Mouse (Mus musculus) stomach, embryonic 14.5 days (tissue): ENCODE results near the gene Nadk. TPM values are rescaled to one million over a fixed set of nuclear protein-coding genes. Genes with fewer than 3 reads are reported as not detected.

Experiments used
- ATAC-seq: fragments of 200-750 bp; cut with Nextera tagmentation; 2 replicates; pipeline ENCODE4 v1.8.0; 2017; ENCODE audit warnings: low read depth, moderate TSS enrichment; ENCODE audit not compliant: insufficient number of reproducible peaks, insufficient read depth, low FRiP score
- H3K27ac ChIP-seq: fragments of 300-500 bp; sonication (generic); 2 replicates; pipeline ENCODE4 v1.5.1; 2014; ENCODE audit warnings: mild to moderate bottlenecking, low read length, moderate library complexity, mixed read lengths
- H3K27me3 ChIP-seq: fragments of 300-500 bp; sonication (generic); 2 replicates; pipeline ENCODE4 v1.6.1; 2014; ENCODE audit warnings: low read length, control low read depth, mixed read lengths; ENCODE audit not compliant: control insufficient read depth, insufficient read depth
- H3K36me3 ChIP-seq: fragments of 300-500 bp; sonication (generic); 2 replicates; pipeline ENCODE4 v1.6.1; 2014; ENCODE audit warnings: mild to moderate bottlenecking, control low read depth, low read length, moderate library complexity, mixed read lengths; ENCODE audit not compliant: control insufficient read depth, insufficient read depth
- H3K4me1 ChIP-seq: fragments of 300-500 bp; sonication (generic); 2 replicates; pipeline ENCODE4 v1.6.1; 2014; ENCODE audit warnings: low read length, control low read depth, mixed read lengths; ENCODE audit not compliant: control insufficient read depth, insufficient read depth
- H3K4me2 ChIP-seq: fragments of 300-500 bp; sonication (generic); replicated peaks from 2 replicates; pipeline ENCODE4 v1.6.1; 2014; ENCODE audit warnings: low read depth, low read length, control low read depth
- H3K4me3 ChIP-seq: fragments of 300-500 bp; sonication (generic); 2 replicates; pipeline ENCODE4 v1.5.1; 2014; ENCODE audit warnings: low read depth, low read length, control low read depth
- H3K9ac ChIP-seq: fragments of 300-500 bp; sonication (generic); replicated peaks from 2 replicates; pipeline ENCODE4 v1.6.1; 2014; ENCODE audit warnings: low read depth, mild to moderate bottlenecking, control low read depth, low read length, moderate library complexity, mixed read lengths
- H3K9me3 ChIP-seq: fragments of 300-500 bp; sonication (generic); 2 replicates; pipeline ENCODE4 v1.6.1; 2016; ENCODE audit warnings: low read depth, low read length, control low read depth; ENCODE audit not compliant: control insufficient read depth
- WGBS: fragments of 180-500 bp; shearing (Covaris S2); extraction: QIAGEN DNeasy Blood & Tissue Kit; methylation state at CpG from one replicate; pipeline ENCODE4 v1.1.7; 2014; 5-methylcytosine and 5-hydroxymethylcytosine counted together
- polyA plus RNA-seq: library from polyadenylated mRNA; unstranded; fragments of >200 nt; fragmentation: Nextera tagmentation; extraction: Ambion mirVana; gene quantifications from 2 replicates; pipeline ENCODE4 v1.2.1, GENCODE M21; 2014

Gene Nadk
- 78.4 and 83.8 TPM in 2 replicates for polyA plus RNA-seq

DNA sequence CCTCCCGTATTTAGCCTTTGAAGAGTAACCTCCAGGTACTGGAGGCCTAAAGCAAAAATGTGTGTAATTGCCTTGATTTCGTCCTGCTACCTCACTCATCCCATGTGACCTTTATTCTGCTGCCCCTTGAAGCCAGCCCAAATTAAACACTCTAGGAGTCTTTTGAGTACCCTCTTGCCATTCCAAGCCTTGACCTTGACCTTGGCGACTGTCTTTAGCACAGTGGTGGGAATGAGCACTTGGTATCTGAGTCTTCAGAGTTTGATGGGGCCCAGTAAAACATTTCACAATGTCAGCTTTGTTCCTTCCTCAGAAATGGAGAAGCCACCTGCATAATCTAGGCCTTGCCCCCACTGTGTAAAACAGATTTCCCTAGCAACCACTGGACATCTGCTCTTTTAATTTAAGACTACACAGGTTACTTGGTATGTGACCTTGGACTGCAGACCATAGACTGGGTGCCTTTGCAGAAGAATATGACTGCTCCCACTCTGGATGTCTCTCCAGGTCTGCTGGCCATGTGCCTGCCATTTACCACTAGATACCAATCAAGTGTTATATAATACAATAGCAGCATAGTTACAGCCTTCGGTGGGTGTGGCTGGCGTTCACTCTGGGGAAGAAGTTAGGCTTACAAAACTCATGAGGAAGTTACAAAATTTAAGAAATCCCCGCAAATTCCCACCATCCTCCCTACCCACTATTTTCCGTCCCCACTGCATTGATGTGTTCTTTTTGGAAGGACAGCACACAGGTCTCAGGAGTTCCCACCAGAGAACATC, at the start of gene Nadk:
Nadk (plus strand) TSS at position 718 of the 782 bp plus-strand sequence.
- no peaks in the 10 kb centered on the region for H3K9me3 ChIP-seq
- H3K27ac ChIP-seq, result peak within 1 kb of the TSS; percentile 84
- 0 out of 2 replicates have a peak within 1 kb of the TSS, but pooled peaks have one; percentile 11 for H3K9ac ChIP-seq
- peak within 1 kb of the TSS; percentile 47 for H3K4me2 ChIP-seq
- peaks cover 37% of the 10 kb centered on the region for H3K4me1 ChIP-seq
- no peaks in the 10 kb centered on the region for H3K27me3 ChIP-seq
- peaks cover 36% of the 10 kb centered on the region for H3K36me3 ChIP-seq
- peak within 1 kb of the TSS; percentile 54 for H3K4me3 ChIP-seq
- ATAC-seq, result no peak
- 67% methylated on average over 7 of the region's 7 CpGs for WGBS

DNA sequence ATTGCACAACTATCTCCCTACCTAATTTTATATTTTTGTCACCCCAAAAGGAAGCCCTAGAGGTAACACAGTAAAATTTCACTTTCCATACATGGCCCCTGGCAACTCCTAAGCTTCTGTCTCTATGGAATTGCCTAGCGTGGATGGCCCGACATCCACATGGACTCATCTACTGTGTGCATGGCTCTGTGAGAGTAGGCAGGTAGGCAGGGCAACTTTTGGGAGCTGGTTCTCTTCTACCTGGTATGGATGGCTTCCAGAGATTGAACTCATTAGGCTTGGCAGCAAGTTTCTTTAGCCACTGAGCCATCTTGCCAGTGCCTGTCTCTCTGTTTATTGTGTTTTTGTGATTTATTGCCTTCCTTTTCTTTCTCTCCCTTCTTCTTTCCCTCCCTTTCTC, 47.4 kb upstream of the Nadk start:
- Histone ChIP-seq H3K27me3 (no peaks in the 10 kb centered on the region), H3K27ac (no peak overlapping the region), H3K9me3 (no peaks in the 10 kb centered on the region), H3K4me2 (no peak overlapping the region), H3K4me3 (no peak overlapping the region), H3K4me1 (no peaks in the 10 kb centered on the region), H3K36me3 (0 out of 2 replicates have a peak, but pooled peaks cover 3% of the 10 kb centered on the region), H3K9ac (no peak overlapping the region)
- 89% methylated on average over 2 of the region's 2 CpGs for WGBS
- no peak for ATAC-seq

DNA sequence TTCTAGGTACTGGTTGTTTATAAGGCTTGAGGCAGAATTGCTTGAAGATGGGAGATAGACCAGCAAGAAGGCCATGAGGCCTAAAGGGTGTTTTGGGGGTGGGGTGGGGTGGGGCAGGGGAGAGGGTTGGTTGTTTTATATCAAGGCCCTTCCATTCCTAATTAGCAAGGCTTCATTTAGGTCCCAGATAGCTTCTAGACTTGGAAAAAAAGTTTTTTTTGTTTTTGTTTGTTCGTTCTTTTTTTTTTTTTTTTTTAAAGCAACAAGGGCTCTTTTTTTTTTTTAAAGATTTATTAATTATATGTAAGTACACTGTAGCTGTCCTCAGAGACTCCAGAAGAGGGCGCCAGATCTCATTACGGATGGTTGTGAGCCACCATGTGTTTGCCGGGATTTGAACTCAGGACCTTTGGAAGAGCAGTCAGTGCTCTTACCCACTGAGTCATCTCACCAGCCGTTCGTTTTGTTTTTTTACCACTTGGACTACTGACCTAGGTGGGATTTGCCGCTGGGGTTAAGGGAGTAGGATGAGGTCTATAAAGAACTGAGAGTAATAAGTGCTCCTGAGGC, 44.1 kb upstream of the Nadk start:
- Histone ChIP-seq H3K27me3 (no peaks in the 10 kb centered on the region), H3K9me3 (no peaks in the 10 kb centered on the region), H3K9ac (no peak overlapping the region), H3K27ac (no peak overlapping the region), H3K36me3 (0 out of 2 replicates have a peak, but pooled peaks cover 3% of the 10 kb centered on the region), H3K4me3 (no peak overlapping the region), H3K4me1 (no peaks in the 10 kb centered on the region), H3K4me2 (no peak overlapping the region)
- 87% methylated on average over 7 of the region's 7 CpGs for WGBS
- no peak for ATAC-seq

DNA sequence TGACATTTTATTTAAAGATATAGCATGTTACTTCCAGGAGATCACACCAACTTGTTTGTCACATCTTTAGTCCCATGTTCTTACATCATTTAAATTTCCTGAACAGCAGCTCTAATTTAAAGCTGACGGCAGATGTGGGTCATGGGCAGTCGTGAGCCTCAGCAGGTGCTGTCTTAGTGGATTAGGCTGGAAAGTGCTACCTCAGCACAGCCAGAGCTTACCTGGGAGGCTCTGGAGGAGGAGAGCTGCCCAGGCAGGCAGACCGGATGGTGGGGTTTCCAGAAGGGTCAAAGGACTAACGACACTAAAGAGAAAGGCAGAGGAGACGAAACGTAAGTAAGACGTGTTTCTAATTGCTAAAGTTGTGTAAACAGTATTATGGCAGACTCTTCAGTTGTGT, 39.9 kb upstream of the Nadk start:
- H3K9ac ChIP-seq, result no peak overlapping the region
- H3K36me3 ChIP-seq, result peaks cover 12% of the 10 kb centered on the region; the same call in 1 of the 2 replicates
- H3K4me1 ChIP-seq, result no peaks in the 10 kb centered on the region
- H3K4me2 ChIP-seq, result no peak overlapping the region
- no peaks in the 10 kb centered on the region for H3K9me3 ChIP-seq
- H3K27me3 ChIP-seq, result no peaks in the 10 kb centered on the region
- no peak for ATAC-seq
- H3K27ac ChIP-seq, result no peak overlapping the region
- H3K4me3 ChIP-seq, result no peak overlapping the region
- WGBS, result 50% methylated on average over 7 of the region's 7 CpGs

DNA sequence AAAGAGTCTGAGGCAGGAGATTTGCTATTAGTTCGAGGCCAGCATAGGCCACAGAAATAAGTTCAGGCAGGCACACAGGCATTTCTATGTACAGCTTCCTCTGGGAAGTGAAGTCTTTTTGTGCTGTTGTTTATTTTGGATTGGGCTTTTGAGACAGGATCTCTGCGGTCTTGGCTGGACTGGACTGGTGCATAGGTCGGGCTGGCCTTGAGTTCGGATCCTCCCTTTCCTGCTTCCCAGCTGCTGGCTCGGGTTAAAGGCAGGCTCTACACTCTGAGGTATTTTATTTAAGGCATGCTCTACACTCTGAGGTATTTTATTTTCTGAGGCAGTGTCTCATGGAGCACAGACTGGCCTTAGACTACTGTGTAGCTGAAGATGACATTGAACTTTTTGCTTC, 36.4 kb upstream of the Nadk start:
- no peak overlapping the region for H3K4me2 ChIP-seq
- no peaks in the 10 kb centered on the region for H3K9me3 ChIP-seq
- 81% methylated on average over 5 of the region's 5 CpGs for WGBS
- no peak overlapping the region for H3K27ac ChIP-seq
- no peak overlapping the region for H3K4me3 ChIP-seq
- no peak for ATAC-seq
- H3K4me1 ChIP-seq, result no peaks in the 10 kb centered on the region
- peaks cover 41% of the 10 kb centered on the region for H3K36me3 ChIP-seq
- no peak overlapping the region for H3K9ac ChIP-seq
- H3K27me3 ChIP-seq, result no peaks in the 10 kb centered on the region

DNA sequence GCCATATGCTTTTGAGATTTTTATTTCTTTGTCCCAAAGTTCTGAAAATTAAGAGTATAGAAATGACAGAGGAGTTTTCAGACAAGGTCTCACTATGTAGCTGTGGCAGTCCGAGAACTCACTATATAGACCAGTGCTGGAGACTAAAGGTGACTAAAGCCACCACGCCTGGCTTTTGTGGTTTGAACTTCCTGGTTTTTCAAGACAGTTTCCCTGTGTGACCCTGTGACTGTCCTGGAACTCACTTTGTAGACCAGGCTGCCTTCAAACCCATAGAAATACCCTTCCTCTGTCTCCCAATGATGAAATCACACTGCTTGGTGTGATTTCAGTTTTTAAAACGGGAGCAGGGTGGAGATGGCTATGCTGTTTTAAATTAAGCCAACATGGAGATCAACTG, 32.9 kb upstream of the Nadk start:
- no peak overlapping the region for H3K4me3 ChIP-seq
- WGBS, result 89% methylated on average over 3 of the region's 3 CpGs
- ATAC-seq, result no peak

DNA sequence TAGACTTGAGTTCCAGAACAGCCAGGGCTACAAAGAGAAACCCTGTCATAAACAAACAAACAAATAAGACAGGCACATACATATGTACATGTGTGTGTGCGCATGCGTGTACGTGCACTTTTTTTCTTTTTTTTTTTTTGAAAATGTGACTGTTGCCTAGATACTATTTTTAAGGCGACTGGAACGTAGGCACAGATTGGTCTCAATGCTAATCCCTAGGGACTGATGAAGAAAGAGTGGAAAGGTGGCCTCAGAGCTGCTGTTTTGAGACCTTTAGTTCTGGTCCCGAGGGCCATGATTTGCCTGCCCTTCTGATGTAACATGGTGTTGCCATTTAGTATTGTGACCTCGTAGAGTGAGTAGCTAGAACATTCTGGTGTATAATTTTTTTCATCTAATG, 12.2 kb upstream of the Nadk start:
- ATAC-seq, result no peak
- H3K36me3 ChIP-seq, result peaks cover 70% of the 10 kb centered on the region
- H3K9me3 ChIP-seq, result no peaks in the 10 kb centered on the region
- H3K9ac ChIP-seq, result no peak overlapping the region
- WGBS, result 87% methylated on average over 7 of the region's 7 CpGs
- H3K4me3 ChIP-seq, result no peak overlapping the region
- no peak overlapping the region for H3K4me2 ChIP-seq
- H3K4me1 ChIP-seq, result no peaks in the 10 kb centered on the region
- no peaks in the 10 kb centered on the region for H3K27me3 ChIP-seq
- no peak overlapping the region for H3K27ac ChIP-seq

More for the DNA sequence above, 32.9 kb upstream of the Nadk start:
- H3K4me1 ChIP-seq, result no peaks in the 10 kb centered on the region
- no peaks in the 10 kb centered on the region for H3K27me3 ChIP-seq
- H3K4me2 ChIP-seq, result no peak overlapping the region
- no peak overlapping the region for H3K27ac ChIP-seq
- H3K9me3 ChIP-seq, result no peaks in the 10 kb centered on the region
- peaks cover 64% of the 10 kb centered on the region for H3K36me3 ChIP-seq
- H3K9ac ChIP-seq, result no peak overlapping the region

DNA sequence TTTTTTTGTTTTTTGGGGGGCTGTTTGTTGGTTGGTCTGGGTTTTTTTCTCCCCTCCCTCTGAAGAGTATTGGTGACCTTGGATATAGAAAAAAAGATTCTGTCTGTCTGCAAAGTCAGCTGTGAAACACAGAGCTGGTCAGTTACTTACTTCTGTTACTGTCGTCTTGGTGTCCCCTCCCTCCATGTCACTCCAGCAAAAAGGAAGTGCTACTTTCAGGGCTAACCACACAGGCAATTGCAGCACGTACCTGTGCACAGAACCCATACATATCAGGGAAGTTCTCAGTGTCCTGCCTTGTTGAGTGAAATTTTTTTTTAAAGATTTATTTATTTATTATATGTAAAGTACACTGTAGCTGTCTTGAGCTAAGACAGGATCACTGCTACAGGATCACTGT, 11.7 kb upstream of the Nadk start:
- Histone ChIP-seq H3K4me2 (no peak overlapping the region), H3K27ac (no peak overlapping the region), H3K9me3 (no peaks in the 10 kb centered on the region), H3K4me1 (no peaks in the 10 kb centered on the region), H3K36me3 (peaks cover 70% of the 10 kb centered on the region), H3K9ac (no peak overlapping the region), H3K27me3 (no peaks in the 10 kb centered on the region), H3K4me3 (no peak overlapping the region)
- no peak for ATAC-seq
- 79% methylated on average over 2 of the region's 2 CpGs for WGBS
